Mouse (Mus musculus): ENCODE results near the gene Plcg1. TPM values are rescaled to one million over a fixed set of nuclear protein-coding genes. Genes with fewer than 3 reads are reported as not detected.
A peak's percentile ranks its signal among the peaks of the same experiment; 100 is the strongest.

The Plcg1 gene
- polyA plus RNA-seq, 1 experiment from 2014 or later, result 67.9 TPM

- Histone ChIP-seq H3K4me2 (no peak overlapping the region), H3K27me3 (no peaks in the 10 kb centered on the region), H3K9me3 (no peaks in the 10 kb centered on the region), H3K4me3 (no peak overlapping the region), H3K27ac (peak overlapping the region; percentile 40), H3K36me3 (peaks cover 51% of the 10 kb centered on the region), H3K4me1 (replicated peaks) (peaks cover 91% of the 10 kb centered on the region), H3K9ac (no peak overlapping the region)
- no peak for ATAC-seq (ENCODE audit: low FRiP score)
- 61% methylated on average over 11 of the region's 11 CpGs for WGBS
Measured at GRCm38 (mm10) chr2:160740521-160741156, 9.5 kb downstream of the Plcg1 start.

GRCm38 (mm10) chr2:160741580-160741979, 10.5 kb downstream of the Plcg1 start:
- Histone ChIP-seq H3K9ac (no peak overlapping the region), H3K27ac (peak overlapping the region; percentile 45), H3K27me3 (no peaks in the 10 kb centered on the region), H3K4me3 (no peak overlapping the region), H3K36me3 (peaks cover 50% of the 10 kb centered on the region), H3K9me3 (no peaks in the 10 kb centered on the region), H3K4me1 (replicated peaks) (peaks cover 82% of the 10 kb centered on the region), H3K4me2 (no peak overlapping the region)
- 88% methylated on average over 3 of the region's 3 CpGs for WGBS
- no peak for ATAC-seq (ENCODE audit: low FRiP score)

DNA sequence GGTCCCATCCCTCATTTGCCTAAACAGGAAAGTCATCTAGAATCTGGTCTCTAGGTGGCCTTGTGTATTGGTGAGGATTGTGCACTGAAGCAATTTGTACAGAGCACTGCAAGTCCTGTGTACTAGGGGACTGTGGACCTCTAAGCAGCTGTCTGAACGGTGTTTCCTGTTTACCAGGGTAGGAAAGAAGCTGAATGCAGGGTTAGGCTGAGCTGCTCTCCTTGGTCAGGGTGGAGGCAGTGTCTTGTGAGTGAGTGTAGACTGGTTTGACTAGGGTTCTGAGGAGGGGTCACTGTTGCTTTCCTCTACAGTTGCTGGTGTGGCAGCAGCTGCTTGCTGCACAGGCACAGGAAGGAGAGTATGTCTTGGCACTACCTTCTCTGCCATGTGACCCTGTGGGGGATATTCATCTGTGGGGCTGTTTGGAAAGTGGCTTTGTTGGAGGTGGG, 11.1 kb downstream of the Plcg1 start:
- H3K4me2 ChIP-seq, result no peak overlapping the region
- peak overlapping the region; percentile 45 for H3K27ac ChIP-seq
- 0 out of 2 replicates have a peak overlapping the region, but pooled peaks have one; percentile 24 for H3K9ac ChIP-seq
- no peak overlapping the region for H3K4me3 ChIP-seq
- peaks cover 50% of the 10 kb centered on the region for H3K36me3 ChIP-seq
- H3K9me3 ChIP-seq, result no peaks in the 10 kb centered on the region
- WGBS, result 78% methylated on average over 1 of the region's 1 CpGs
- no peaks in the 10 kb centered on the region for H3K27me3 ChIP-seq
- no peak for ATAC-seq (ENCODE audit: low FRiP score)
- H3K4me1 ChIP-seq (replicated peaks), result peaks cover 76% of the 10 kb centered on the region

- 0 out of 2 replicates have a peak overlapping the region, but pooled peaks have one; percentile 30 for H3K27ac ChIP-seq
- 86% methylated on average over 7 of the region's 7 CpGs for WGBS
- H3K4me1 ChIP-seq (replicated peaks), result peaks cover 57% of the 10 kb centered on the region
- no peak overlapping the region for H3K4me3 ChIP-seq
- no peak for ATAC-seq (ENCODE audit: low FRiP score)
- H3K9me3 ChIP-seq, result no peaks in the 10 kb centered on the region
- H3K9ac ChIP-seq, result 0 out of 2 replicates have a peak overlapping the region, but pooled peaks have one; percentile 5
- H3K27me3 ChIP-seq, result no peaks in the 10 kb centered on the region
- H3K36me3 ChIP-seq, result peaks cover 55% of the 10 kb centered on the region
- no peak overlapping the region for H3K4me2 ChIP-seq
Measured at GRCm38 (mm10) chr2:160744040-160744822, 13.1 kb downstream of the Plcg1 start.

- Histone ChIP-seq H3K9ac (no peak overlapping the region), H3K27me3 (no peaks in the 10 kb centered on the region), H3K4me1 (replicated peaks) (peaks cover 51% of the 10 kb centered on the region), H3K4me2 (no peak overlapping the region), H3K9me3 (no peaks in the 10 kb centered on the region), H3K4me3 (no peak overlapping the region), H3K36me3 (peaks cover 59% of the 10 kb centered on the region), H3K27ac (0 out of 2 replicates have a peak overlapping the region, but pooled peaks have one; percentile 30)
- no peak for ATAC-seq (ENCODE audit: low FRiP score)
- 84% methylated on average over 5 of the region's 5 CpGs for WGBS
Measured at GRCm38 (mm10) chr2:160744823-160745210, 13.7 kb downstream of the Plcg1 start.

DNA sequence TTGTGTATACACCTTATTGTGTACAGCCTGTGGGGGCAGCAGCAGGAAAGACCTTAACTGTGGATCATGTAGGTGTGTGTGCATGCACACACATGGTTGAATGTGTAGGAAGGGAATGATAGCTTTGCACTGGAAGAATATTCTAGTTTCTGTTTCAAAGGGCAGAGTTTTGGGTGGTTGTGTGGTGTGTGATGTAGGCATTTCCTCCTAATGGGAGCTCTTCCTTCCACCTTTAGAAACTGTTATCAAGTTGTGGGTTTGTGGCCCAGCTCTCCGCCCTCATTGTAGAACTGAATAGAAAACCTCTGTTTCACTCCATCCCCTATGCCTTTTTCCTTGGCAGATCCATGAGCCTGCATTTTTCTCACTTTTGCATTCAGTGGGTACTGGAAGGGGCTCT, 14.4 kb downstream of the Plcg1 start:
- Histone ChIP-seq H3K27ac (no peak overlapping the region), H3K4me2 (no peak overlapping the region), H3K4me3 (no peak overlapping the region), H3K27me3 (no peaks in the 10 kb centered on the region), H3K9me3 (no peaks in the 10 kb centered on the region), H3K4me1 (replicated peaks) (peaks cover 44% of the 10 kb centered on the region), H3K9ac (no peak overlapping the region), H3K36me3 (peaks cover 61% of the 10 kb centered on the region)
- WGBS, result 100% methylated on average over 1 of the region's 1 CpGs
- ATAC-seq (ENCODE audit: low FRiP score), result no peak

- no peak for ATAC-seq (ENCODE audit: low FRiP score)
- WGBS, result 93% methylated on average over 5 of the region's 5 CpGs
- H3K36me3 ChIP-seq, result peaks cover 72% of the 10 kb centered on the region
- H3K27ac ChIP-seq, result no peak overlapping the region
- no peaks in the 10 kb centered on the region for H3K9me3 ChIP-seq
- H3K9ac ChIP-seq, result no peak overlapping the region
- H3K27me3 ChIP-seq, result no peaks in the 10 kb centered on the region
- no peak overlapping the region for H3K4me2 ChIP-seq
- no peak overlapping the region for H3K4me3 ChIP-seq
- peaks cover 33% of the 10 kb centered on the region for H3K4me1 ChIP-seq (replicated peaks)
Measured at GRCm38 (mm10) chr2:160746637-160747036, 15.5 kb downstream of the Plcg1 start.

GRCm38 (mm10) chr2:160747075-160747474, 16.0 kb downstream of the Plcg1 start:
- no peaks in the 10 kb centered on the region for H3K27me3 ChIP-seq
- H3K4me1 ChIP-seq (replicated peaks), result peaks cover 29% of the 10 kb centered on the region
- 93% methylated on average over 10 of the region's 10 CpGs for WGBS
- H3K9me3 ChIP-seq, result no peaks in the 10 kb centered on the region
- no peak for ATAC-seq (ENCODE audit: low FRiP score)
- no peak overlapping the region for H3K4me3 ChIP-seq
- H3K36me3 ChIP-seq, result peaks cover 72% of the 10 kb centered on the region
- H3K4me2 ChIP-seq, result no peak overlapping the region
- no peak overlapping the region for H3K27ac ChIP-seq
- no peak overlapping the region for H3K9ac ChIP-seq

- ATAC-seq (ENCODE audit: low FRiP score), result no peak
- Histone ChIP-seq H3K9ac (no peak overlapping the region), H3K4me3 (no peak overlapping the region), H3K27ac (no peak overlapping the region), H3K36me3 (peaks cover 100% of the 10 kb centered on the region), H3K27me3 (no peaks in the 10 kb centered on the region), H3K4me1 (replicated peaks) (no peaks in the 10 kb centered on the region), H3K9me3 (no peaks in the 10 kb centered on the region), H3K4me2 (no peak overlapping the region)
- WGBS, result 91% methylated on average over 6 of the region's 6 CpGs
Measured at GRCm38 (mm10) chr2:160756583-160757203, 25.6 kb downstream of the Plcg1 start.

DNA sequence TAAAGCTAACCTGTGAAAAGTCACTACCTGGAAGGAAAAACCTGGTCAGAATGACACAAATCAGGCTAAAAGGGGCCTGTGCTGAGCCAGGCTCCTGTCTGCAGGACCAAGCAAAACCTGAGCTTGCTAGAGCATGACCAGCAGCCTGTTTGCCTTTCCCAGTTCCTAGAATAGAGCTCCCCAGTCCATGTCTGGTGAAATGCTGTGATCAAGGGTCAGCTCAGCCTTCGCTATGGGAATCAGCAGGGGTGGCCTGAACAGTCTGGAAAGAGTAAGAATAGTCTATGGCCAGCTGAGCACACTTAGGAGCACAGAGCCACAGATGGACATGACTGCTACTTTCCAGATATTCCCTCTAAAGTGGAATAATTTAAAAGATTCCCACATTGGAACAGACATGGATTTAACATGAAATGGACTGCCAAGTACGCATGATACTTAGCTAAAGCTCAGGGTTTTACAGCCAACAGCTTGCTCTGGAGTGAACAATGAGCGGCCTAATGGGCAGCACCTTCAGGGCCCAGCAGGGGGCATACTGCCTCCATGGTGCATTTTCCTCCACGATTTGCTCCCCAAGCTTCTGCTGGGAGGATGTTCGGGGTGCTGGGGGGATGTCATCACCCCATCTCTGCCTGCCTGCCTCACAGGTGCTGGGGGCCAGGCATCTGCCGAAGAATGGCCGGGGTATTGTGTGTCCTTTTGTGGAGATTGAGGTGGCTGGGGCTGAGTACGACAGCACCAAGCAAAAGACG, 29.5 kb downstream of the Plcg1 start:
- Histone ChIP-seq H3K27ac (no peak overlapping the region), H3K9ac (no peak overlapping the region), H3K9me3 (no peaks in the 10 kb centered on the region), H3K27me3 (no peaks in the 10 kb centered on the region), H3K4me1 (replicated peaks) (no peaks in the 10 kb centered on the region; the same call in 1 of the 2 replicates), H3K4me3 (no peak overlapping the region), H3K4me2 (no peak overlapping the region), H3K36me3 (peaks cover 97% of the 10 kb centered on the region)
- ATAC-seq (ENCODE audit: low FRiP score), result no peak
- WGBS, result 90% methylated on average over 9 of the region's 9 CpGs

DNA sequence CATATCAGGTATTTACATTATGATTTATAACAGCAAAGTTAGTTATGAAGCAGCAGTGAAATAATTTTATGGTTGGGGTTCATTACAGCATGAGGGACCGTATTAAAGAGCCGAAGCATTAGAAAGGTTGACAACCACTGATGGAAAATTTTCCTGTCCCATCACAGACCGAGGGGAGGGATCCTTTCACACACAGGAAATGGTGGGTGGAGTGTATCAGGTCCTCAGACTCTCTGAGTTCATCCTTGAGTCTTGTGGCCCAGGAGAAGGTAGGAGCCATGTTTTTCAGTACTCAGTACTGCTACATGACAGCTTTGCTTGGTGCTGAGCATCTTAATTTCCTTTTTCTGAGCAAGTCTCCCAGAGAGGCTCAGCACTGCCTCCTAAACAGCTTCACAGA, 32.7 kb downstream of the Plcg1 start:
- Histone ChIP-seq H3K9me3 (no peaks in the 10 kb centered on the region), H3K4me2 (no peak overlapping the region), H3K36me3 (peaks cover 83% of the 10 kb centered on the region), H3K4me3 (no peak overlapping the region), H3K4me1 (replicated peaks) (no peaks in the 10 kb centered on the region; the same call in 1 of the 2 replicates), H3K27ac (no peak overlapping the region), H3K27me3 (no peaks in the 10 kb centered on the region), H3K9ac (no peak overlapping the region)
- WGBS, result 90% methylated on average over 3 of the region's 3 CpGs
- ATAC-seq (ENCODE audit: low FRiP score), result no peak

DNA sequence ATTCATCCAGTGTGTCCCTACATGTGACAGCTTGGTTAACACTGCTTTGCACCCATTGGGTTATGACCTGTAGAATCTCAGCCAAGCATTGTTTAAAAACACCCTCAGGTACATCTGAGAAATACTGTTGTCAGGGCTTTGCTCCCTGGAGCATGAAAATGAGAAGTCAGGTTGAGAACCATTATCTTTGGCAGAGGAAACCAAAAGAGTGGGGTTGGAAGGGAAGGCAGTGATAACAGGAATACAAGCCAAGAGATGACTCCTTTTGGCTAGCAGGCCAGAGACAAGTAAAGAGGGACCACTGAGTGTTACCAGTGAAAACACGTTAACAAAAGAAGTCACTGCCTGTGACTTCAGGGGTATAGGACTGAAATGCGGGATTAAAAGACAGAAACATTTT, 33.3 kb downstream of the Plcg1 start:
- Histone ChIP-seq H3K9ac (no peak overlapping the region), H3K4me3 (no peak overlapping the region), H3K27me3 (no peaks in the 10 kb centered on the region), H3K27ac (no peak overlapping the region), H3K4me1 (replicated peaks) (no peaks in the 10 kb centered on the region; the same call in 1 of the 2 replicates), H3K9me3 (no peaks in the 10 kb centered on the region), H3K4me2 (no peak overlapping the region), H3K36me3 (peaks cover 83% of the 10 kb centered on the region)
- no peak for ATAC-seq (ENCODE audit: low FRiP score)
- WGBS, result 96% methylated on average over 2 of the region's 2 CpGs
